Mouse (Mus musculus): ENCODE results near the gene Limch1. TPM values are rescaled to one million over a fixed set of nuclear protein-coding genes. Genes with fewer than 3 reads are reported as not detected.

Gene Limch1
- total RNA-seq, 2 experiments from 2014 or later = 94.9 to 110 TPM

- DNase-seq = peak; percentile 34
These were observed 84.6 kb downstream of the Limch1 start for GRCm38 (mm10) chr5:66830206-66830605.

DNA sequence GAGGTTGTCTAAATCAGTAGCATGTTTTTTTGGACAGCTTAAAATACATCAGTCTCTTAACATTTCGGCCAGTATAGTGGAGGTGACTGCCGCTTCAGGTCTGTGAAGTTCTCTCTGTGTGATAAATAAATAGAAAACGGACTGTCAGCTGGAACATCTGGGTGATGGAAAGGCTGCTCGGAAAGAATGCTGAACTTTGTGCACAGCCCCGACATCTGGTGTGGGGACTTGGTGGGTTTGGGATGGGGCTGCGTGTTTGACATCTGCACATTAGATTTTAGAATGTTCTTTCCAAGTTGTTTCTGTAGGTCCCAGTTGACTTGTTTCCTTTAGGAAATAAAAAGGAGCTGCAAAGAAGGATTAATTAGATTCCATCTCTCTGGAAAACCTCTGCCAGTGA lies 89.1 kb downstream of the Limch1 start:
- no peak for DNase-seq

DNA sequence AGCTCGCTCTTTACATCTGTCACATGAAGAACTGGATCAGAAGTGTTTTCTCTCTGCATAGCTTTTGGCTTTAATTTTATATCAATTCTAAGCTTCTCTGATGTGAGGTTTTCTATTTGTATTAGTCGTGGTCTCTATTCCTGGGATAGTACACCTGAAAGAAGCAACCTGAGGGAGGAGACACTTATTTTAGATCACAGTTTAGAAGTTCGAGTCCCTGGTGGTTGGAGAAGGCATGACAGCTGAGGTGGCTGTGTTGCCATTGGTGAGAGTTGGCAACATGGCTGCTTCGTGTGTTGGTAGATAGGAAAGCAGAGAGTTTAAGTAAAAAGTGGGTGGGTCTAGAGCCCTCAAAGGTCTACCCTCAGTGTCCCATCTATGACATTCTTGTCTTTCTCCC lies 91.3 kb downstream of the Limch1 start:
- DNase-seq = no peak

DNA sequence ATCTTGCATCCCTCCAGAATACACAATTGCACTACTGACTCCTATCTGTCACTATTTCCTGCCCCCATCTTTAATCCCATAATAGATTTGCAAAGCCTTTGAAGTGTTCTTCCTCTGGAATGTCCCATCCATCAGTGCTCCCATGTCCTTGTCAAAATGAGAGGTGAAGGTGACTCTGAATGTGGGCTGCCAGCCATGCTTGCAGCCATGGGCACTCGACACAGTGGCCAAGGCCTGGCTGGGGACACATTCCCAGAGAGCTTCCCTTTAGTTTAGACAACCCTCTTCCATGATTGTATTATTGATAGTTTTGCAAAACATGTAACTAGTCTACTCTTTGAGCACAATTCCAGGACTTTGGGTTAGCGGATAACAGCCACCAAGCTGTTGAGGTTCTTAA lies 96.3 kb downstream of the Limch1 start:
- peak; percentile 12 for DNase-seq

DNA sequence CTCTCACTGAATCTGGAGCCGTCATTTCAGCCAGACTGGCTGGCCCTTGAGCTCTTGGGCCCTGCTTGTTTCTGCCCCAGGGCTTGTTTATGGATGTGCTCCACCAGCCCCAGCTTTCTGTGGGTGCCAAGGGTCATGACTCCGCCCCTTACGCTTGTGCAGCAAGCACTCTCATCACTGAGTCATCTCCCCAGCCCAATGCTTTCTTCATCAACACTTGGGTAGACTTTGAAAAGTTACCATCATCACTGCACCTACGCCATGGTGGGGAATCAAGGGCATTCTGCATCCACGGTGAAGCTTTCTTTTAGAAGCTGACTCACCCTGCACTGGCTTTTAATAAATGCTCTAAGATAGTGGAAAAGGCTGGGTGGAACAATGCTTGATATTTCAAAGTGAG lies 97.1 kb downstream of the Limch1 start:
- no peak for DNase-seq

DNA sequence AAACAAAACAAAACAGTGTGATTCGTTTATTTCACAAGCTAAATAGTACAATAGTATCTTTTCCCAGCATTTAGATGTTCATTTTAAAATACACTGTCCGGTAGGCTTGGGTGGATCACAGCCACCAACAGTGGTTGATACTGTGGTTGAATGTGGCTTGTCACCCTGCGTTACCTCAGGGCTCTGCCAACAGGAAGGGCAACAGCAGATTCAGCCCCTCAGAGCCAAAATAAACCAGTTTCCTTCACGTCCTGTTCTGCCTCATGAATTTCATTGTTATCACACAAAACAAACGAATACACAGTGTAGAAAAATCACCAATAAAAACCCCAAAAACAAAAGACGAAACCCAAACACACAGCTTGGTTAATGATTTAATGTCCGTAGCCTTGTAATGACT lies 102.5 kb downstream of the Limch1 start:
- no peak for DNase-seq

DNA sequence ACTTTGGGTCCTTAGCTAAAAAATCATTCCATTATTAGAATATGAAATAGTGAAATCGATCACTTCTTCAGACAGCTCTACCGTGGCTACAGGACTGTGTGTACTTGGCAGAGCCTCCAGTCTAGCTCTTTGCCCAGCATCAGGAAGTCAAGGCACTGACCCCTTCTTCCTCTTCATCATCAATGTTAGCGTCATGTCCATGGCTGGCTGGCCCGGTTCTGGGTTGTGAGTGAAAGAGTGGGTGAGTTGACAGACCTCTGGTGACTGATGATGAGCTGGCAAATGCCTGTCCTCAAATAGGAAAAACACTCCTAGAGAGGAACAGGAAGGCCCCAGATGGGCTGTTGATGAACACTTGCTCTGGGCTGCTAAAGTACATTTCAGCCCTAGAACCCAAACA lies 103.5 kb downstream of the Limch1 start:
- peak; percentile 57 for DNase-seq

DNA sequence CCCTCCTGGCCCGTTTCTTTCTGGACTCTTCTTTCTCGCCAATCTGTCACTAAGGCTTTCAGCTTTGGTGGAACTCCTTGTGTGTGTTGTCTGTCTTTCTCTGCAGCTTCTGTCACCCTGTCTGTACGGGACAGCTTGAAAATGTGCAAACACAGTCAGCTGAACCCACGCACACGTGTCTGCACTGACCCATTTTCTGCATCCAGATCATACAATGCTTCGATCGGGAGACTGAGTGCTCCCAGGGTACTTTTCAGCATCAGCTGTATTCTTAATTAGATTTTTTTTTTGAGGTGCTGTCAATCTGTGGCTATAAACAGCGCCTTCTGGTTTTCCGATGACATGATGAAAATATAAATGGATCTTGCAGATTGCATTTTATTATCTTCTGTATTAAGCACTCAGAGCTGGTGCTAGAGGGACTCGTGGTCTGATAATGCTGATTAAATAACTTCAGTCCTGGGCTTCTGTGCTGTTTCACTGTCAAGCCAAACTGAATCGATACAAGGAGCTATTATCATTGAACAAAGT lies 105.2 kb downstream of the Limch1 start:
- DNase-seq = no peak

GRCm38 (mm10) chr5:66851708-66852107 lies 106.1 kb downstream of the Limch1 start:
- DNase-seq = no peak

DNA sequence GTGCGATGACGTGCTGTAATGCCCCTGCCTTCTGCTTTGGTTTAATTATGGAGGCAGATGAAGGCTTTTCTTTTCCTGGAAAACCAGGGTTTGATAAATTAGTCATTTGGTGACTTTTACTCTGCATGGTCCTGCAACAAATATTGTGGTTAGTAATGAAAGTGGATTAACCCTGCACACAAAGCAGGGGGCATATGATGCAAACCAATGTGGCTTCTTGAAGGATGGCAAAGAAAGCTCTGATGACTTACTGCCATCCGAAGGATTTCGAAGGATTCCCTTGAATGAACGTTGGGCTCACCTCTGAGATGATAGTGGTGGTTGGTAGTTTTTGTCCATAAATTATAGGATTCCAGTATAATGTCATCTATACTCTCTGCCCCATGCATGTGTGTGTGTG lies 108.6 kb downstream of the Limch1 start:
- DNase-seq = no peak

DNA sequence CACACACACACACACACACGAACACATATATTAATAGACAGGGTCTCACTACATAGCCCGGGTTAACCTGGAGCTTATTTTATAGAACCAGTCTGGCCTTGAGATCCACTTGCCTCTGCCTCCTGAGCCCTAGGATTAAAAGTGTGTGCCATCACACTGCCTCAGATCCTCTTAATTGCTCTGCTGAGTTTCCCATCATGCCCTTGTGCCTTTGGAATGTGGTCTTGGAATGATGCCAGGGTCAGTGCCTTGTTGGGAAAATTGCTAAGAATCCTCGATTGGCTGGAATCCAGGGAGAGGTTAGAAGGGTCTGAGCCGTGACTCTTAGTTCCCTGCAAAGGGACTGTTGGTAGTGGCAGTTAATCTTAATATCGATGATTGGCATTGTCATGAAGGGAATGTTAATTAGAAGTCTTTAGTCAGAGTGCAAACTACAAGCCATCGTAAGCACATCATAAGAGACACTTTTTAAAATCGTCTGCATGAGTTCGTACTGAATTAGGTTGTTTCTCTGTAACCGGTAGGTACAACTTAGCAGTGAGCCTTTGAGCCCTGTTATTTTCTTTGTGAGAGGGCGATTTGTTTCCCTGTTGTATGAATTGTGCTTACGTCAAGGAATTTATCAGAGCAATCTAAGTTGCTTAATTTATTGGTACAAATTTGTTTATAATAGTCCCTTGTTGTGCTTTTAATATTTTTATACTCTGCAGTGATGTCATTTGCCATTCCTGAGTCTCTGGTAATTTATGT lies 109.9 kb downstream of the Limch1 start:
- DNase-seq = no peak

DNA sequence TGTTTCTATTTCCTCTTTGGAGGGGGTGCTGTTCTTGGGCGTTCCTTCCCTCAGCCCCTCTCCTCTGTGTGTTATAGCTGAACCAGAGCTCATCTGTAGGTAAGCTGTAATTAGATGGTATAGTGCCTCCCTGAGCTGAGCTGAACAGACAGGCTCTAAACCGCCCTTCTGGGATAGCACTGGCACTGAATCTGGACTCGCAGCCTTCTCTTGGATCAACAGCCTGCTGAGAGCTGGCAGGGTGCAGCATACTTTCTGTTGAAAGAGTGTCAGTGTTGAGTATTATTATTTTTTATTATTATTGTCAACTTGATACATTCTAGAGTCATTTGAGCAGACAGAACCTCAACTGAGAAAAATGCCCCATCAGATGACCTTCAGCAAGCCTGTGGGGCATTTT lies 113.9 kb downstream of the Limch1 start:
- DNase-seq = no peak

DNA sequence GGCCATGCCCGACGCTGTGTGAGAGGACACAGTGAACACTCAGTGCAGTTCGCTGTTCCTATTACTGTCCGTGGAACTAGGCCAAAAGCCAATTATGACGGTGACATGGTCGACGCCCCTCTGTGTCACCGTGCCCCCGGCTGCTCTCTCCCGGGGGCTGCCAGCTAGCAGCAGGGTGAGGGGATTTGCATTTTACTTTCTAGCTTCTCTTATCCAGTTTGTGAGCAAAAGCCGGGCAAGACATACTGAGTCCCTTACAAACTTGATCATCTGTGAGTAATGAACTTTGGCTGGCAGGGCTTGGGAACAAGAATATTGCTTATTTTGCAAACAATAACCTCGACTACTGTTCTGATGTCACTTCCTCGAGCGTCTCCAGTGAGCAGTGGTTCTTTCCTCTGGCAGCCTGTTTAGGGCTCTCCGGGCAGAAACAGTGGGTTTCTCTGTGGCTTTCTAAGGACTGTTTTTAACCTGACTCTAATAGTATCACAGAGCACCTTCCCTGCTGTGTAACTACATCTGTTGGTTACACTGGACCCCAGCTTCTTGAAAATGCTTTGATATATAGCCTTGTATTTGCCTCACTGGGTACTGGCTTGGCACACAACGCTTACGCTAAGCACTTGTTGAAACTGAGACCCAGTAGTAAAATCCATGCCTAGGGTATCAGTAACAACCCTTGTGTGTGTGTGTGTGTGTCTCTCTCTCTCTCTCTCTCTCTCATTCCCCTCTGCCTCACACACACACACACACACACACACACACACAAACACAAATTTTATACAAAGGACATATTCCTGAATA lies 115.8 kb downstream of the Limch1 start:
- DNase-seq = no peak

GRCm38 (mm10) chr5:66862151-66862550 lies 116.5 kb downstream of the Limch1 start:
- no peak for DNase-seq

- no peak for DNase-seq
These were observed 119.6 kb downstream of the Limch1 start for GRCm38 (mm10) chr5:66865229-66865628.

DNA sequence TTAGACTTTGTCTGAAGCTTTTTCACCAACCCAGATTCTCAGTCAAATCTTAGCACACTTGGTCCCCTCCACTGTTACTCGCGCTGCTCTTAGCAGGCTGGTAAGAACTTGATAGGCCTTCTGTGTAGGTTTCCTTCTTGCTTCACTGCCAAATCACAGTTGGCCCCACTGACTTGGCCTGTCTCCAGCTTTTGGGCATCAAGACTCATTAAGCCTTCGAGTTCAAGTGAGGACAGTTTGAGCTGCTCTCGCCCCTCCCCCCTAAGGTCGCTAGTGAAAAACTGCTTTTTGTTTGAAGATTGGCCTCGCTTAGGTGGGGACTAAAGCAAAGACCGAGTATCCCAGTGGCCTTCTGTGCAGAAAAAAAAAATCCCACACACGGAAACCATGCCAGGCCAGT lies 120.4 kb downstream of the Limch1 start:
- no peak for DNase-seq

DNA sequence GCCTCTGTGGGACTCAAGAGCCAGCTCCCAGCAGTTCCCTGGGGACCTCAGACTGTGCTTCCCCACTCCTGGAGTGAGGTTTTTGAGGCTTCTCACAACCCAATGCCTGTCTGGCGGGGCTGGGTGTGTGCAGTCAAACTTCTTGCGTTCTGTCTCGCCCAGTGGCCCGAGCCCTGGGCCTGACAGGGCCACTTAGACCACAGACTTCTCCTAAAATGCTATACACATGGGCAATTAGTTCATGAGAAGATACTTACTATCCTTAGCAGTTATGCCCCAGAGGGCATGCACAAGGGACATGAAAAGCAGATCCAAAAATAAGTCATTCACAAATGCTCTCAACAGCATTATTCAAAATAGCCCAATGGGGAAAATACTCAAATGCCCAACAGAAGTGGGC lies 123.9 kb downstream of the Limch1 start:
- no peak for DNase-seq

GRCm38 (mm10) chr5:66871521-66872050 lies 126.0 kb downstream of the Limch1 start:
- no peak for DNase-seq

GRCm38 (mm10) chr5:66872053-66872452 lies 126.4 kb downstream of the Limch1 start:
- peak; percentile 29 for DNase-seq

DNA sequence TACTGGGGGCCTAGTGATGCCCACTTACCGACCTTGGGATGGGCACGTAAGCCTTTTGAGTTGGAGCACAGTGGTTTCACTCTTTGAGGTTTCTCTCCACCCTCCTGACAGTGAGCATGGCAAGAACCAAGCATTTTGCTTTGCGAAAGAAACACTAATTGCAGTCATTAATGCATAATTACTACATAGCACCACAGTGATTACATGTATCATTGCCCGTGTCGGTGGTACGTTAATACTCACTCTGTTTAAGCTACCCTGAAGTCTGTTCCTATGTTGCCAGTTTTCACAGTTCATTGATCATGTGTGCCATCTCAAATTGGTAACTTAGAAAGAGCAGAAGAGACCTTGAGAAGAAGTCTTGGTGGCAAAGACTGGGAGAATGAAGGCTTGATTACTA lies 127.1 kb downstream of the Limch1 start:
- no peak for DNase-seq

GRCm38 (mm10) chr5:66876018-66876805 lies 130.6 kb downstream of the Limch1 start:
- DNase-seq = no peak

DNA sequence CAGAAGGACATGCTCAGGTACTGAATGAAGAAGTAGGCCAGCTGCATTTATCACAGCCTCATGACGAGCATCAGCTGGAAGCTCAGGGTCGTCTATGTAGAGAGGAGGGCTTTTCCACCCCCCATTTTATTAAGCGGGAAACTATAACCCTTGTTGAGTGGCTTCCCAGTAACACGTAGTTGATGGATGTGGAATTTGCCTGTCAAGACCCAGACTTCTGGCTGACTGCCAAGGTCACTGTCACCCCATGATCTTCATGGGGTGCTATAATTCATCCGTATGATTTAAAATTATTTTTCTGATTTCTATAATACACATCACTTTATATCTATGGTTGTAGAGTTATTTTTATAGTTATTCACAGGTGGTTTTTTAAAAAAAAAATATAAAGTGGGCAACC lies 131.4 kb downstream of the Limch1 start:
- DNase-seq = no peak
